Mouse (Mus musculus): Measurements from ENCODE around the gene Cnih4. TPM values are rescaled to one million over a fixed set of nuclear protein-coding genes. Genes with fewer than 3 reads are reported as not detected.

The Cnih4 gene
- total RNA-seq, 2 experiments from 2014 or later: 27.5 to 30.9 TPM

DNA sequence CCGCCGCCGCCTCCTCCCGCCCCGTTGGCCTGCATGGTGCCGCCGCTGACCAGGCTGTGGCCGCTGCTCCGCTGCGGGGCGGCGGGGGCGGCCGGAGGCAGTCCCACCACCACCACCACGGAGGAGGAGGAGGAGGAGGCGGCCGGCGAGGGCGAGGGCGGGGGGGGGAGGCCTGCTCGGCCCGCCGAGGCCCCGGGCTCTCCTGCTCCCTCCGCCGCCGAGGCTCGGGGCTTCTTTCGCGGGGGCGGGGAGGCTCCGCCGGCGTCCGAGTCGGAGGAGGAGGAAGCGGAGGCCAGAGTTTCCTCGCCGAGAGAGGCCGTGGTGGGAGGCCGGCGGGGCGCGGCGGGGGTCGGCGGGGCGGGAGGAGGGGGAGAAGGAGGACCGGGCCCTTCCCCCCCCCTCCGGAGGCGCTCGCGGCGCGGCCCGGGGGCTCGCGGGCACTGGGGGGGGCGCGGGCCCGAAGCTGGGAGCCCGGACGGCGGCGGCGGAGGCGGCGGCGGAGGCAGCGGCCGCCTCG is 67.0 kb downstream of the Cnih4 start:
- DNase-seq: peak; percentile 60

DNA sequence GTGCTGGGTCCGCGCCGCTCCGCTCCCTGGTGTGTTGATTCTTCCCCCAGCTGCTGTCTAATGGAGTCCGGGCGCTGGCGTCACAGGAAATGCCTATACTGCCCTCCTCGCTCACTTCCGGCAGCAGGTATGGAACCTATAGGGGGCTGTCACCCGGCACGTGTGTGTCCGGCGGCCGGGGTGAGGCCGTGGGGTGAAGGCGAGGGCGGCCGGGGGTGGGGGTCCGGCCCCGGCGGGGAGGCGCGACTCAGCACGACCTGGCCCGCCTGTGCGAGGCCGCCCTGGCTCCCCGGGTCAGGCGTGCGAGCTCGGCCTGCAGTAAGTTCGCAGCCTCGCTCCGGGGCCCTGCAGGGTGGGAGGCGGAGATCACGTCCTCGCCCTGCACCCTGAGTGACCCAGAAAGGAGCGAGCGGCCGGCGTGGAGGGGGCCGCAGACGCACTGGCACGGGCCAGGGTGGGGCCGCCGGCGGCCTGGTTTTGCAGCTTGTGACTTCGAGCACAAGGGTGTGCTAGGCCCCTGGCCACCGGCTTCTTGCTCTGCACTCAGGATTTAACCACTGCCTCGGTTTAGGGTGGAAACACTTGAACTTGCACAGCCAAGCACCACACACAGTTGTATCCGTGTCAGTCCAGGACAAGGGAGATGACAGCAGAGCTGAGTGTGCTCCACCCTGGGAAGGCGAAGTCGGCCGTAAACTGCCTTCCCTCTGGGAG is 67.6 kb downstream of the Cnih4 start, which contains the start of gene Wdr26:
Wdr26 (minus strand) TSS at position 82 of the 714 bp plus-strand sequence.
- peak; percentile 68 for DNase-seq

GRCm38 (mm10) chr1:181214296-181215035 is 70.0 kb downstream of the Cnih4 start:
- DNase-seq: no peak

DNA sequence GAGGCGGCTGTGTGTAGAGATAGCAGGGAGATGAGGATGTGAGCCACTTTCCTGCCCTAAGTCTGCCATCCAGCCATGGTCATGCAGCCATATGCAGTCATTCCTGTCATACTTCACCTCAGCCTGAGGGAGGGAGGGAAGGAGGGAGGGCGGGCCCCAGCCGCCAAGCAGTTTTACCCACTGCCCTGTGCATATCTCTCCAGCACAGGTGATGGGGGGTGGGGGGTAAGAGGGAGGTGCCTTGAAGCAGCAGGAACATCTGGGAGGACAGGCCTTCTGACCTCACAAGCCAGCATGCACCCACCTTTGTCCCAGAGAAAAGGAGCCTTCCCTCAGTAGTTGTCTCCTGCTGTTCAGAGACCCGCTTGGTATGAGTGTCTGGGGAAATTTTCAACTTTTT is 71.8 kb downstream of the Cnih4 start:
- no peak for DNase-seq

Other genes with a start within 250 kb of the Cnih4 start
- gene Pycr2, start 240.4 kb upstream of the Cnih4 start, total RNA-seq (2021): 10 to 100 TPM; 19.9 to 20.6 TPM
- 1 to 10 TPM in 1 of 2 experiments, under 1 TPM in 1; 0.59 to 1.2 TPM for gene Lefty1, start 209.7 kb upstream of the Cnih4 start, total RNA-seq (2021)
- gene Tmem63a, start 202.3 kb upstream of the Cnih4 start, total RNA-seq (2021): 10 to 100 TPM; 13.2 to 16.2 TPM
- gene Ephx1, start 123.8 kb upstream of the Cnih4 start, total RNA-seq (2021): 10 to 100 TPM; 15.8 to 17.6 TPM
- not detected for gene 9130409I23Rik, start 93.5 kb upstream of the Cnih4 start, total RNA-seq (2021)
- 10 to 100 TPM in 1 of 2 experiments, 1 to 10 TPM in 1; 9.2 to 12.5 TPM for gene Nvl, start 489 bp upstream of the Cnih4 start, total RNA-seq (2021)
- 100 to 1,000 TPM; 105 to 116 TPM for gene Wdr26, start 67.3 kb downstream of the Cnih4 start, total RNA-seq (2021)
- under 1 TPM; 0.18 to 0.42 TPM for gene Cnih3, start 207.9 kb downstream of the Cnih4 start, total RNA-seq (2021)

Data from gastrocnemius, postnatal 10 days (tissue).